Mouse (Mus musculus) heart, adult 8-10 months (tissue): ENCODE measurements around the gene Vmn1r212. TPM values are rescaled to one million over a fixed set of nuclear protein-coding genes. Genes with fewer than 3 reads are reported as not detected.
"Not testable (repeated sequence)": the region's sequence is repeated elsewhere in the genome, so short reads cannot be mapped to it uniquely, and the experiment has no call there.

Experiments
- DNase-seq: peaks from one replicate; pipeline ENCODE4 v3.0.0; 2022; ENCODE audit warnings: low spot score
- total RNA-seq, 4 experiments: library from RNA; stranded (reverse); gene quantifications; 2 replicates each; pipeline ENCODE4 v1.2.4; 2022

Gene Vmn1r212
- total RNA-seq, result not detected

DNA sequence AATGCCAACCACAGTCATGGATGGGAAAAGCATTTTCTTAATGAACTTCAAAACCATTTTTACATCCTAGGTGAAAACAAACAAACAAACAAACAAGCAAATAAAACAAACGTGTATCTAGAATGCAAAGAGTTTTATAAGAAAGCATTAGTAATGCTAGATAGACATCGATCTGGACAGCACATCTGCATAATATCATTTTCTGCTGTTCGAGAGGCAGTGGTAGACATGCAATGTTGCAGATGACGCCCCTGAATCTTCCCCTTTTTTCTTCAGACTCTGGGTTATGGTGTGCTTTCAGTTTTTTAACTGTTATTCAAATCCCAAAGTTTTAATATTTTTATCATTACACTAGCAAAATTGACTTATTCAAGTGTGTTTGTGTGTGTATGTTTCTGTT lies at the start of gene Vmn1r212:
Gene Vmn1r212, minus strand, starts transcription at position 101 of the 400 bp plus-strand sequence.
- DNase-seq, result no peak

GRCm38 (mm10) chr13:22879257-22879656 lies 4.7 kb downstream of the Vmn1r212 start:
- DNase-seq, result no peak

DNA sequence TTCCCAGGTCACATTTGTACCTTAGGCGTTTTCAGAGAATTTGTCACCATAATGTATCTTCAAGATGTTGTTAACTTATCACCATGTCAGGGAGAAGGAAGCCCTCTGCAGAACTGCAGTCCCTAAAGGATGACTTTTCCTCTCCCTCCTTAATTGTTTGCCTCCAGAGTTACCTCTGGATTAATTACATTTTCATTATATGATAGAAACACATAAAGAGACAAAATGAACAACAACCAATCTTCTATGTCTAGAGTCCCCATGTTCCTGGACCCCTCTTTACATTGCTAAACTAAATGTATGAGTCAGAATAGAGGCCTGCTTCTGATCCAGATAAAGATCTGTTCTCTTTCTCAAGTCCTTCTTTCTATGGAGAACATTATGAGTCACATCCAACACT lies 26.5 kb downstream of the Vmn1r212 start, which contains the start of gene Vmn1r211:
Gene Vmn1r211, minus strand, starts transcription at position 101 of the 400 bp plus-strand sequence.
- no peak for DNase-seq

GRCm38 (mm10) chr13:22854760-22855159 lies 29.2 kb downstream of the Vmn1r212 start:
- DNase-seq, result no peak

DNA sequence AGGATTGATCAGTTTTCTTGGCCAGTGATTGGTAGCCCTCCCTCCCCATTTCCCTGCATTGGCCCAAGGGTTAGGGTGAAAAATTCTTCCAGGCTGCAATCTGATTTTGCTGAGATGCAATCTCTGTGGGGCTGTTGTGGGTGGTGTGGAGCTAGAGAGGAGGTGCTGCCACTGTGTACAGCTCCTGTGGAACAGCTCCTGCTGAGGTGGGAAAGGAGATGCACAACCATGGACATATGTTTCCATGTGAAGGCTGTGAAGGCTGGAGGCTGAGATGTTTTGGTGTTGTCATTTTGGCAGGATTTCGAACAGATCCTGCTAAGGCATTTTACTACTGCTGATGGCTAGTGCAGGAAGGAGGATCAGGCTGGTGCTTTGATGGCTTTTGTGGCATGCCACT lies 37.2 kb downstream of the Vmn1r212 start:
- DNase-seq, result no peak

DNA sequence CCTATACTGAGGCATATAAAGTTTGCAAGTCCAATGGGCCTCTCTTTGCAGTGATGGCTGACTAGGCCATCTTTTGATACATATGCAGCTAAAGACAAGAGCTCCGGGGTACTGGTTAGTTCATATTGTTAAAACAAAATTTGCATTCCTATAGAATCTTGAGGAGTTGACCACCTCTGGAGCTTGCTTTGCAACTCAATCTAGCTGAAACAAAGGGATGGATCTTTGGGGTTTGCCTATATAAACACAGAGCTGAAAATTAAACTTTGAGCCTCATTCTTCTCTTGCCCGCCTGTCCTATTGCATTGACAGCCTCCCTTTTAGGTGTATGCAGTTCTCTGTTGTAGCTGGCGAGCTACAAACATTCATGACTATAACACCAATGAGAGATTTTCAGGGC lies 39.7 kb downstream of the Vmn1r212 start:
- DNase-seq, result not testable (repeated sequence)

Other genes with a start within 250 kb of the Vmn1r212 start
- not detected for gene Vmn1r207-ps, start 154.6 kb downstream of the Vmn1r212 start, total RNA-seq
- gene Vmn1r208, start 106.8 kb downstream of the Vmn1r212 start, total RNA-seq, result not detected
- not detected for gene Vmn1r209, start 74.5 kb downstream of the Vmn1r212 start, total RNA-seq
- gene Vmn1r210, start 52.9 kb downstream of the Vmn1r212 start, total RNA-seq, result not detected
- not detected for gene Vmn1r211, start 26.6 kb downstream of the Vmn1r212 start, total RNA-seq
- gene Vmn1r213, start 123.5 kb upstream of the Vmn1r212 start, total RNA-seq, result not detected
- not detected for gene Vmn1r214, start 146.2 kb upstream of the Vmn1r212 start, total RNA-seq
- gene Vmn1r215, start 183.8 kb upstream of the Vmn1r212 start, total RNA-seq, result not detected
- not detected for gene Vmn1r217, start 234.0 kb upstream of the Vmn1r212 start, total RNA-seq
- gene Vmn1r218, start 248.9 kb upstream of the Vmn1r212 start, total RNA-seq, result not detected